28 mouse cellular contexts compared by ENCODE assay signal in genomic region chr19:26934186-26934585, GRCm38 (mm10). TPM values are rescaled to one million over a fixed set of nuclear protein-coding genes. Genes with fewer than 3 reads are reported as not detected.
A peak's percentile ranks its signal among the peaks of the same experiment; 100 is the strongest.
DNase-seq lines count a peak whose midpoint lies in the region; ATAC-seq and TF ChIP-seq lines count a peak whose summit lies in the region.
"Had no signal": no experiment of that assay in that cellular context is flagged by ENCODE, and none has a peak within 500 bp of the region (broad histone marks: within the 10 kb centered on the region; RNA-seq: fewer than 3 reads in every experiment).

No protein-coding gene starts in this region.

- H3K9me3 ChIP-seq in heart, embryonic 16.5 days (replicated peaks; ENCODE audit: control insufficient read depth, low read length): no peaks in the 10 kb centered on the region
- no peaks in the 10 kb centered on the region for H3K9me3 ChIP-seq in heart, embryonic 11.5 days (replicated peaks; ENCODE audit: control insufficient read depth, low read length)
- no peaks in the 10 kb centered on the region for H3K9me3 ChIP-seq in stomach, postnatal 0 days (ENCODE audit: control insufficient read depth, low read length)
- H3K9me3 ChIP-seq: forebrain, embryonic 10.5 days; limb, embryonic 13.5 days; liver, embryonic 12.5 days; megakaryocyte, embryonic 14.5 days; midbrain, embryonic 13.5 days had no signal

- ATAC-seq in heart, embryonic 16.5 days (replicated peaks; ENCODE audit: extremely low read depth, insufficient read depth, low FRiP score): 0 out of 2 replicates have a peak, but pooled peaks have one; percentile 18
- no peak for ATAC-seq in heart, embryonic 11.5 days (replicated peaks; ENCODE audit: insufficient number of reproducible peaks, low FRiP score, low TSS enrichment)
- ATAC-seq in stomach, postnatal 0 days (ENCODE audit: low FRiP score, low TSS enrichment): no peak
- ATAC-seq: forebrain, postnatal 0 days; inflammation-experienced regulatory T-cells, adult 6 months; liver, embryonic 12.5 days; midbrain, embryonic 13.5 days had no signal

- no peak for TF ChIP-seq CTCF in stomach, postnatal 0 days (IDR thresholded peaks at IDR 0.05; ENCODE audit: low read depth)

- no peaks in the 10 kb centered on the region for H3K27me3 ChIP-seq in heart, embryonic 16.5 days (ENCODE audit: control insufficient read depth, insufficient read depth, low read length)
- H3K27me3 ChIP-seq in heart, embryonic 11.5 days (ENCODE audit: control insufficient read depth, insufficient read depth, low read length): no peaks in the 10 kb centered on the region
- H3K27me3 ChIP-seq in stomach, postnatal 0 days (ENCODE audit: control insufficient read depth, insufficient read depth, low read length): no peaks in the 10 kb centered on the region
- H3K27me3 ChIP-seq: limb, embryonic 13.5 days; liver, embryonic 12.5 days; megakaryocyte, embryonic 14.5 days; midbrain, embryonic 13.5 days had no signal

- H3K4me2 ChIP-seq in heart, embryonic 16.5 days (ENCODE audit: low read depth, low read length): no peak overlapping the region
- no peak overlapping the region for H3K4me2 ChIP-seq in heart, embryonic 11.5 days
- no peak overlapping the region for H3K4me2 ChIP-seq in stomach, postnatal 0 days (replicated peaks; ENCODE audit: low read depth)
- H3K4me2 ChIP-seq: hindbrain, embryonic 14.5 days; limb, embryonic 13.5 days; liver, embryonic 12.5 days; midbrain, embryonic 13.5 days had no signal

- peak; percentile 86 for DNase-seq in Muller cell, postnatal 12 days (ENCODE audit: inconsistent ontology term)
- peak; percentile 87 for DNase-seq in kidney, adult 9 months
- peak; percentile 83 for DNase-seq in kidney, postnatal 14 days
- DNase-seq in stomach, postnatal 0 days (ENCODE audit: low spot score): no peak
- no peak for DNase-seq in left cerebral cortex, postnatal 25 days (ENCODE audit: low spot score in 2 of 2)
- no peak for DNase-seq in ovary, postnatal 10 days (ENCODE audit: low spot score)
- DNase-seq: adrenal gland, adult 2 months; cerebellum, adult 11-12 months; cerebellum, postnatal 14 days; forebrain, postnatal 0 days; gastrocnemius, postnatal 25 days; heart, adult 2 months; right cerebral cortex, postnatal 14 days had no signal

- no peaks in the 10 kb centered on the region for H3K36me3 ChIP-seq in heart, embryonic 16.5 days (ENCODE audit: control insufficient read depth, insufficient read depth)
- H3K36me3 ChIP-seq in heart, embryonic 11.5 days (ENCODE audit: control insufficient read depth, insufficient read depth, low read length): no peaks in the 10 kb centered on the region
- H3K36me3 ChIP-seq in stomach, postnatal 0 days (ENCODE audit: control insufficient read depth, insufficient read depth, low read length): no peaks in the 10 kb centered on the region
- H3K36me3 ChIP-seq: forebrain, embryonic 10.5 days; limb, embryonic 13.5 days; liver, embryonic 12.5 days; midbrain, embryonic 13.5 days had no signal

- intact Hi-C loops in left cerebral cortex, postnatal 25 days (cut with DNase I): no loop called here

- H3K4me3 ChIP-seq in heart, embryonic 16.5 days (ENCODE audit: low read length): no peak overlapping the region
- H3K4me3 ChIP-seq in heart, embryonic 11.5 days (ENCODE audit: low read depth, low read length): no peak overlapping the region
- H3K4me3 ChIP-seq in stomach, postnatal 0 days (ENCODE audit: low read depth, low read length): no peak overlapping the region
- H3K4me3 ChIP-seq: forebrain, embryonic 10.5 days; heart, adult 2 months; left cerebral cortex, adult 2 months; limb, embryonic 13.5 days; liver, embryonic 12.5 days; megakaryocyte, embryonic 14.5 days; midbrain, embryonic 13.5 days had no signal

- no peak overlapping the region for H3K9ac ChIP-seq in heart, embryonic 16.5 days (ENCODE audit: low read length)
- H3K9ac ChIP-seq in heart, embryonic 11.5 days (ENCODE audit: low read depth, low read length): no peak overlapping the region
- no peak overlapping the region for H3K9ac ChIP-seq in stomach, postnatal 0 days (ENCODE audit: low read length)
- H3K9ac ChIP-seq: forebrain, postnatal 0 days; hindbrain, embryonic 14.5 days; limb, embryonic 13.5 days; liver, embryonic 12.5 days; midbrain, embryonic 13.5 days had no signal

- TF ChIP-seq EP300 in stomach, postnatal 0 days (optimal IDR thresholded peaks at IDR 0.05): no peak

- WGBS in heart, embryonic 16.5 days: 39% methylated on average over 2 of the region's 2 CpGs
- 52% methylated on average over 2 of the region's 2 CpGs for WGBS in heart, embryonic 11.5 days (ENCODE audit: insufficient replicate concordance)
- WGBS in stomach, postnatal 0 days: 56% methylated on average over 2 of the region's 2 CpGs

- H3K27ac ChIP-seq in heart, embryonic 16.5 days (ENCODE audit: low read length): no peak overlapping the region
- H3K27ac ChIP-seq in heart, embryonic 11.5 days (ENCODE audit: low read depth, low read length): no peak overlapping the region
- H3K27ac ChIP-seq in stomach, postnatal 0 days (replicated peaks): no peak overlapping the region
- H3K27ac ChIP-seq: forebrain, embryonic 10.5 days; heart, adult 2 months; hindbrain, embryonic 14.5 days; left cerebral cortex, adult 2 months; limb, embryonic 13.5 days; liver, embryonic 12.5 days; midbrain, embryonic 13.5 days had no signal

- peaks cover 5% of the 10 kb centered on the region; the same call in 1 of the 2 replicates for H3K4me1 ChIP-seq in heart, embryonic 16.5 days (ENCODE audit: control insufficient read depth, insufficient read depth, low read length)
- no peaks in the 10 kb centered on the region for H3K4me1 ChIP-seq in heart, embryonic 11.5 days (ENCODE audit: control insufficient read depth, insufficient read depth, low read length)
- no peaks in the 10 kb centered on the region for H3K4me1 ChIP-seq in stomach, postnatal 0 days (replicated peaks; ENCODE audit: control insufficient read depth, insufficient read depth)
- H3K4me1 ChIP-seq: forebrain, embryonic 10.5 days; limb, embryonic 13.5 days; liver, embryonic 12.5 days had no signal

RNA-seq across cellular contexts. Expression of gene Gm815, which starts 48.5 kb away (rescaled TPM):
- not detected in 2 replicates for polyA plus RNA-seq in heart, embryonic 16.5 days (2015; fragmentation: Nextera tagmentation; extraction: Ambion mirVana)
- polyA plus RNA-seq in heart, embryonic 11.5 days (2014; fragmentation: Nextera tagmentation; extraction: Ambion mirVana): not detected in 2 replicates
- not detected in 2 replicates for polyA plus RNA-seq in stomach, postnatal 0 days (2015; fragmentation: Nextera tagmentation; extraction: Ambion mirVana)
- not detected for total RNA-seq in left cerebral cortex, postnatal 25 days (2021)
- total RNA-seq: adrenal gland, adult 2 months; adrenal gland, postnatal 4 days; forebrain, postnatal 0 days; gastrocnemius, postnatal 25 days; heart, adult 2 months; heart, postnatal 25 days; layer of hippocampus, postnatal 10 days; left cerebral cortex, adult 2 months; monocyte, adult 5-6 weeks had no signal
- polyA plus RNA-seq: adrenal gland, adult 2 months; embryonic facial prominence, embryonic 11.5 days; forebrain, embryonic 10.5 days; forebrain, postnatal 0 days; heart, adult 2 months; hindbrain, embryonic 14.5 days; inflammation-experienced regulatory T-cells, adult 6 months; limb, embryonic 13.5 days; liver, embryonic 12.5 days; midbrain, embryonic 13.5 days had no signal

Comparison
In these comparisons a context has a peak if more than half of its experiments do, and no peak if none do; other contexts are left out.
1. DNase-seq: peak in Muller cell, postnatal 12 days (single experiment), kidney, adult 9 months (single experiment) and kidney, postnatal 14 days (single experiment); none in stomach, postnatal 0 days (single experiment), left cerebral cortex, postnatal 25 days (0 of 2) and ovary, postnatal 10 days (single experiment).